Comparison of ENCODE assay signal across 8 mouse cellular contexts in the genomic region with DNA sequence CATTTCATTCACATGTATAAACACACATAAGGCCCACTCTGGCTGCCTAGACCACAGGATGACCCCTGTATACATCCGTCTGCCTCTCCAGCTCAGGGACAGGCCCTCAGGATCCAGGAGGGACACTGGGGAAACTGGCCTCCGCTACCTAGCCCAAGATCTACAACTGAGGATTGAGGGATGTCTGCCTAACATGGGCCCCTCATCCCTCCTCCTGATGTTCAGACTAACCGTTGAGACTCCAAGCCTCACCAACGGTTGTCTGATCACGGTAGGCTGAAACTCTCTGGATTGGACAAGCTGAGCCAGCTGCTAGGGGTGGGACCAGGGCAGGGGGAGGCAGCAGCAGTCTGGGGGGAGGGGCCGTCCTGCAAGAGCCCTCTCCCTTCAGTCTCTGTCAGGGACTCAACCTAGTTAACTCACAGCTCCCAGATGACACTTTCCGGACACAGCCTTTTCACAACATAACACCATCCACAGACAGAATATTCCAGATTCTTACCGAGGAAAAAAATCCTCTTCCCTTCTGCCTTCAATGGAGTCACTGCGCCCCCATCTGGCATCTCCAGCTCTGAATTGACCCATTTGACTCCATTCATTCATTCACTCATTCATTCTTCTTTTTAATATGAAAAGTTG. TPM values are rescaled to one million over a fixed set of nuclear protein-coding genes. Genes with fewer than 3 reads are reported as not detected.
DNase-seq lines count a peak whose midpoint lies in the region; ATAC-seq and TF ChIP-seq lines count a peak whose summit lies in the region.

No protein-coding gene starts in this region.

- H3K27me3 ChIP-seq in liver, embryonic 14.5 days (ENCODE audit: control insufficient read depth, insufficient read depth, low read length) = peaks cover 47% of the 10 kb centered on the region

- no peaks in the 10 kb centered on the region for H3K36me3 ChIP-seq in liver, embryonic 14.5 days (replicated peaks; ENCODE audit: control insufficient read depth, insufficient read depth, low read depth)

- peak; percentile 68 for TF ChIP-seq CTCF in cortical plate, adult 2 months (IDR thresholded peaks at IDR 0.05; ENCODE audit: extremely low read depth, insufficient read depth, low read length)
- peak; percentile 46 for TF ChIP-seq CTCF in liver, embryonic 14.5 days (IDR thresholded peaks at IDR 0.05; ENCODE audit: low read depth)

- peak overlapping the region; percentile 12; the same call in 1 of the 2 replicates for H3K4me2 ChIP-seq in liver, embryonic 14.5 days (ENCODE audit: low read depth)

- ATAC-seq in cerebellum, adult (ENCODE audit: insufficient number of reproducible peaks, low FRiP score, low TSS enrichment) = no peak
- ATAC-seq in liver, embryonic 14.5 days (ENCODE audit: insufficient read depth) = no peak
- ATAC-seq in monocyte, adult 5-6 weeks (replicated peaks; ENCODE audit: insufficient number of reproducible peaks, low FRiP score, low TSS enrichment, poor library complexity, severe bottlenecking) = no peak

- TF ChIP-seq POLR2A in cortical plate, adult 2 months (IDR thresholded peaks at IDR 0.05; ENCODE audit: extremely low read depth, insufficient read depth, low read length) = no peak

- TF ChIP-seq EP300 in liver, embryonic 14.5 days (IDR thresholded peaks at IDR 0.05; ENCODE audit: low read depth) = no peak

- no peaks in the 10 kb centered on the region for H3K9me3 ChIP-seq in liver, embryonic 14.5 days (ENCODE audit: control insufficient read depth, low read length)

- WGBS in liver, embryonic 14.5 days (ENCODE audit: insufficient replicate concordance) = 34% methylated on average over 9 of the region's 9 CpGs

- no peaks in the 10 kb centered on the region for H3K4me1 ChIP-seq in cortical plate, adult 2 months (ENCODE audit: control insufficient read depth, insufficient read depth, low read length)
- H3K4me1 ChIP-seq in liver, embryonic 14.5 days (replicated peaks; ENCODE audit: control insufficient read depth in 2 of 2, insufficient read depth in 2 of 2, low read length in 1 of 2) = peaks cover 20 to 44% of the 10 kb centered on the region in 2 experiments

- DNase-seq in cerebellum, postnatal 10 days = peak; percentile 75 to 78
- peak; percentile 31 to 42 for DNase-seq in layer of hippocampus, postnatal 14 days (ENCODE audit: low spot score in 2 of 2)
- no peak for DNase-seq in layer of hippocampus, adult 18-20 months (ENCODE audit: low spot score in 2 of 2)
- no peak for DNase-seq in liver, embryonic 14.5 days (ENCODE audit: low read depth in 3 of 3, low spot score in 3 of 3)
- DNase-seq in Muller cell, postnatal 12 days (ENCODE audit: inconsistent ontology term) = no peak

- no peak overlapping the region for H3K27ac ChIP-seq in cortical plate, adult 2 months (ENCODE audit: insufficient read depth, low read length)
- H3K27ac ChIP-seq in liver, embryonic 14.5 days = 0 out of 2 replicates have a peak overlapping the region, but pooled peaks have one; percentile 4

- no peak overlapping the region for H3K4me3 ChIP-seq in cortical plate, adult 2 months (ENCODE audit: insufficient read depth, low read length)
- no peak overlapping the region for H3K4me3 ChIP-seq in liver, embryonic 14.5 days (ENCODE audit: insufficient read depth in 1 of 2, low read depth in 2 of 2, low read length in 2 of 2)

- H3K9ac ChIP-seq in liver, embryonic 14.5 days (replicated peaks) = no peak overlapping the region; the same call in 1 of the 2 replicates

RNA-seq across cellular contexts. Expression of a gene that starts 4.0 kb away (rescaled TPM):
- 10 to 100 TPM; 66.8 to 82.5 TPM for total RNA-seq in layer of hippocampus, postnatal 14 days (2021)
- total RNA-seq in layer of hippocampus, adult 18-20 months (2021) = 10 to 100 TPM; 85.0 to 98.5 TPM
- polyA plus RNA-seq in cortical plate, adult 2 months (2012; rRNA removed) = 46.0 and 46.1 TPM in 2 replicates
- polyA plus RNA-seq in liver, embryonic 14.5 days (2012; rRNA removed) = 1.7 and 2.0 TPM in 2 replicates
- polyA plus RNA-seq in liver, embryonic 14.5 days (2014; fragmentation: Nextera tagmentation; extraction: Ambion mirVana) = 2.8 and 3.0 TPM in 2 replicates
- not detected in 3 replicates for total RNA-seq in monocyte, adult 5-6 weeks (2017)

RNA-seq across cellular contexts. Expression of a gene that starts 9.2 kb away (rescaled TPM):
- total RNA-seq in layer of hippocampus, postnatal 14 days (2021) = 10 to 100 TPM; 36.4 to 37.0 TPM
- total RNA-seq in layer of hippocampus, adult 18-20 months (2021) = 10 to 100 TPM; 27.7 TPM
- 45.2 and 51.4 TPM in 2 replicates for polyA plus RNA-seq in cortical plate, adult 2 months (2012; rRNA removed)
- polyA plus RNA-seq in liver, embryonic 14.5 days (2012; rRNA removed) = 21.8 and 23.8 TPM in 2 replicates
- 31.6 and 36.8 TPM in 2 replicates for polyA plus RNA-seq in liver, embryonic 14.5 days (2014; fragmentation: Nextera tagmentation; extraction: Ambion mirVana)
- 11.1 to 17.7 TPM (median 12.7 TPM) in 3 replicates for total RNA-seq in monocyte, adult 5-6 weeks (2017)

RNA-seq across cellular contexts. Expression of a gene that starts 39.3 kb away (rescaled TPM):
- total RNA-seq in layer of hippocampus, postnatal 14 days (2021) = 10 to 100 TPM; 68.6 to 70.3 TPM
- total RNA-seq in layer of hippocampus, adult 18-20 months (2021) = 10 to 100 TPM; 71.4 to 71.5 TPM
- 67.9 and 71.5 TPM in 2 replicates for polyA plus RNA-seq in cortical plate, adult 2 months (2012; rRNA removed)
- 35.3 and 43.4 TPM in 2 replicates for polyA plus RNA-seq in liver, embryonic 14.5 days (2012; rRNA removed)
- polyA plus RNA-seq in liver, embryonic 14.5 days (2014; fragmentation: Nextera tagmentation; extraction: Ambion mirVana) = 45.3 and 55.7 TPM in 2 replicates
- 49.3 to 72.8 TPM (median 58.3 TPM) in 3 replicates for total RNA-seq in monocyte, adult 5-6 weeks (2017)

Comparison
In these comparisons a context has a peak if more than half of its experiments do, and no peak if none do; other contexts are left out.
1. DNase-seq: peak in cerebellum, postnatal 10 days (2 of 2) and layer of hippocampus, postnatal 14 days (2 of 2); none in layer of hippocampus, adult 18-20 months (0 of 2), liver, embryonic 14.5 days (0 of 3) and Muller cell, postnatal 12 days (single experiment).
2. RNA of a gene that starts 4.0 kb away (total RNA-seq): 85.0 to 98.5 TPM in layer of hippocampus, adult 18-20 months and 66.8 to 82.5 TPM in layer of hippocampus, postnatal 14 days; not detected in monocyte, adult 5-6 weeks; every median in the first group is over 10 times any median in the second.